Mouse (Mus musculus) CH12.LX (cell line): ENCODE data around the gene Stox2. TPM values are rescaled to one million over a fixed set of nuclear protein-coding genes. Genes with fewer than 3 reads are reported as not detected.
A peak's percentile ranks its signal among the peaks of the same experiment; 100 is the strongest.

Experiments
- DNase-seq: peaks from one replicate; pipeline ENCODE4 v3.0.0-alpha.2; 2013; ENCODE audit errors: extremely low read depth
- H3K27ac ChIP-seq: 2 replicates; pipeline ENCODE4 v1.5.1; 2012; ENCODE audit warnings: low read depth, mild to moderate bottlenecking, control low read depth, moderate library complexity; ENCODE audit not compliant: insufficient read depth
- H3K27me3 ChIP-seq: replicated peaks from 2 replicates; pipeline ENCODE3; 2012; ENCODE audit warnings: inconsistent platforms
- H3K36me3 ChIP-seq, 2 experiments: replicated peaks in 1 of 2; 2 replicates each; pipeline versions ENCODE3 to v1.6.1; 2012; ENCODE audit warnings: inconsistent platforms in 1 of 2, low read length in 1 of 2, mild to moderate bottlenecking in 1 of 2, mixed read lengths in 1 of 2, moderate library complexity in 1 of 2; ENCODE audit not compliant: control insufficient read depth in 1 of 2, insufficient read depth in 1 of 2
- H3K4me1 ChIP-seq, 2 experiments: 2 replicates each; pipeline ENCODE4 v1.6.1; 2012; ENCODE audit warnings: inconsistent platforms in 1 of 2, moderate library complexity in 1 of 2; ENCODE audit not compliant: insufficient read depth in 2 of 2, control insufficient read depth in 1 of 2
- H3K4me2 ChIP-seq: 2 replicates; pipeline ENCODE4 v1.6.1; 2012; ENCODE audit warnings: low read depth, mild to moderate bottlenecking, control low read depth; ENCODE audit not compliant: poor library complexity, insufficient read depth, severe bottlenecking
- H3K4me3 ChIP-seq, 3 experiments: fragments of 150-350 bp in 1 of 3; sonication (generic) in 1 of 3; replicated peaks in 1 of 3; 2 replicates each; pipeline versions ENCODE3 to v1.5.1; 2011 to 2012; ENCODE audit warnings: low read depth in 2 of 3, low read length in 2 of 3, mild to moderate bottlenecking in 2 of 3, moderate library complexity in 2 of 3, control low read depth in 1 of 3, improper control_type of control experiment in 1 of 3, inconsistent platforms in 1 of 3, mixed read lengths in 1 of 3; ENCODE audit not compliant: poor library complexity in 1 of 3
- H3K79me2 ChIP-seq: replicated peaks from 2 replicates; pipeline ENCODE4 v1.6.1; 2012; ENCODE audit warnings: mild to moderate bottlenecking, moderate library complexity; ENCODE audit not compliant: control insufficient read depth, poor library complexity, insufficient read depth, severe bottlenecking; ENCODE audit errors: extremely low read depth
- H3K9ac ChIP-seq: 2 replicates; pipeline ENCODE4 v1.6.1; 2012; ENCODE audit warnings: low read depth, mild to moderate bottlenecking, control low read depth, moderate library complexity; ENCODE audit not compliant: insufficient read depth
- H3K9me3 ChIP-seq: replicated peaks from 2 replicates; pipeline ENCODE3; 2012; ENCODE audit warnings: low read length, inconsistent platforms, mixed read lengths
- CTCF ChIP-seq, 2 experiments: IDR thresholded peaks in 1 of 2; conservative IDR thresholded peaks in 1 of 2; 2 replicates each; pipeline ENCODE4 v1.5.1; 2011 to 2012; ENCODE audit warnings: low read depth in 2 of 2, low read length in 2 of 2, improper control_type of control experiment in 1 of 2, inconsistent platforms in 1 of 2, mild to moderate bottlenecking in 1 of 2, moderate library complexity in 1 of 2
- ELF1 ChIP-seq: IDR thresholded peaks from 2 replicates; pipeline ENCODE4 v1.6.1; 2014; ENCODE audit warnings: low read depth, mild to moderate bottlenecking, inconsistent platforms, low read length, improper control_type of control experiment
- EP300 ChIP-seq: IDR thresholded peaks from 2 replicates; pipeline ENCODE4 v1.6.1; 2011; ENCODE audit warnings: low read length, improper control_type of control experiment
- IRF4 ChIP-seq: IDR thresholded peaks from 2 replicates; pipeline ENCODE4 v1.6.1; 2014; ENCODE audit warnings: low read depth, mild to moderate bottlenecking, inconsistent platforms, low read length, improper control_type of control experiment
- KAT2A ChIP-seq: IDR thresholded peaks from 2 replicates; pipeline ENCODE4 v1.6.1; 2012; ENCODE audit warnings: low read length, improper control_type of control experiment, inconsistent platforms; ENCODE audit not compliant: insufficient replicate concordance
- MXI1 ChIP-seq: IDR thresholded peaks from 2 replicates; pipeline ENCODE4 v1.6.1; 2011; ENCODE audit warnings: mild to moderate bottlenecking, low read depth, low read length, improper control_type of control experiment
- MYC ChIP-seq: IDR thresholded peaks from 2 replicates; pipeline ENCODE4 v1.6.1; 2011; ENCODE audit warnings: low read depth, mild to moderate bottlenecking, improper control_type of control experiment, low read length
- POLR2AphosphoS2 ChIP-seq: IDR thresholded peaks from 2 replicates; pipeline ENCODE4 v1.6.1; 2011; ENCODE audit warnings: low read depth, low read length, improper control_type of control experiment
- RAD21 ChIP-seq: IDR thresholded peaks from 2 replicates; pipeline ENCODE4 v1.6.1; 2011; ENCODE audit warnings: low read depth, mild to moderate bottlenecking, low read length, improper control_type of control experiment, moderate library complexity
- SMC3 ChIP-seq: IDR thresholded peaks from 2 replicates; pipeline ENCODE4 v1.6.1; 2011; ENCODE audit warnings: low read depth, low read length, improper control_type of control experiment
- TBP ChIP-seq: conservative IDR thresholded peaks from 2 replicates; pipeline ENCODE4 v1.6.1; 2011; ENCODE audit warnings: low read depth, low read length, improper control_type of control experiment
- TCF12 ChIP-seq: IDR thresholded peaks from 2 replicates; pipeline ENCODE4 v1.6.1; 2014; ENCODE audit warnings: low read depth, mild to moderate bottlenecking, inconsistent platforms, low read length, improper control_type of control experiment
- ZC3H11A ChIP-seq: IDR thresholded peaks from 2 replicates; pipeline ENCODE4 v1.6.1; 2012; ENCODE audit warnings: low read depth, mild to moderate bottlenecking, inconsistent platforms, low read length, improper control_type of control experiment
- ZMIZ1 ChIP-seq: IDR thresholded peaks from 2 replicates; pipeline ENCODE4 v1.6.1; 2012; ENCODE audit warnings: low read depth, mild to moderate bottlenecking, inconsistent platforms, low read length, improper control_type of control experiment
- dilution Hi-C: fragments of 300-500 bp; cut with MboI; formaldehyde crosslinking; loops from 2 replicates; pipeline ENCODE4 v1.14.3; 2020; ENCODE audit warnings: low sequenced_read_pairs; ENCODE audit not compliant: extremely low pct_unique_long_range_greater_than_20kb, extremely low pct_ligation_motif_present
- in situ Hi-C: fragments of 300-500 bp; cut with MboI; formaldehyde crosslinking; loops from 3 replicates; pipeline ENCODE4 v1.14.3; 2019; ENCODE audit warnings: low sequenced_read_pairs, low pct_ligation_motif_present, low pct_unique_long_range_greater_than_20kb, mixed read lengths
- polyA plus RNA-seq: library from polyadenylated mRNA; unstranded; fragments of >175 nt; gene quantifications from 2 replicates; pipeline ENCODE4 v1.2.1, GENCODE M21; 2012; ENCODE audit warnings: low read depth; ENCODE audit not compliant: insufficient read length
- total RNA-seq, 2 experiments: library from RNA; depleted of rRNA; stranded (reverse); fragments of 300-350 nt in 1 of 2; fragments of >200 nt in 1 of 2; gene quantifications; 2 replicates each; pipeline ENCODE4 v1.2.3; 2012 to 2014

Gene Stox2
- total and polyA plus RNA-seq, 3 experiments: 0.23 to 1.0 (median 0.42) TPM

- dilution Hi-C loops: no loop called here
- H3K36me3 ChIP-seq: no peaks in the 10 kb centered on the region
Observed at GRCm38 (mm10) chr8:47206640-47207237, 239.4 kb downstream of the Stox2 start.

GRCm38 (mm10) chr8:47205472-47205871 lies 240.7 kb downstream of the Stox2 start:
- no peak overlapping the region for H3K4me3 ChIP-seq
- H3K4me2 ChIP-seq: no peak overlapping the region
- H3K27ac ChIP-seq: no peak overlapping the region
- H3K4me1 ChIP-seq: peaks cover 0 to 3% of the 10 kb centered on the region in 2 experiments; a peak in 1 of 4 replicates
- H3K79me2 ChIP-seq: no peaks in the 10 kb centered on the region
- in situ Hi-C loops (no loop called here), dilution Hi-C loops (no loop called here)
- H3K36me3 ChIP-seq: no peaks in the 10 kb centered on the region
- H3K9me3 ChIP-seq: peaks cover 2% of the 10 kb centered on the region
- TF ChIP-seq KAT2A (no peak), SMC3 (peak; percentile 23; the same call in 1 of the 2 replicates), CTCF (conservative IDR thresholded peaks at IDR 0.05 in 1 of 2, IDR thresholded peaks at IDR 0.05 in 1 of 2; ENCODE audit: low read depth in 2 of 2, low read length in 2 of 2) (peak in 1 of 2 experiments; percentile 43; a peak in 2 of 4 replicates), RAD21 (peak; percentile 38)
- no peak overlapping the region for H3K9ac ChIP-seq
- no peaks in the 10 kb centered on the region for H3K27me3 ChIP-seq
- DNase-seq: no peak

More at GRCm38 (mm10) chr8:47206640-47207237, 239.4 kb downstream of the Stox2 start:
- no peak for TF ChIP-seq ZMIZ1
- TF ChIP-seq MYC: no peak
- no peak for TF ChIP-seq ELF1
- TF ChIP-seq POLR2AphosphoS2: no peak
- no peak for TF ChIP-seq TCF12
- TF ChIP-seq ZC3H11A: no peak
- TF ChIP-seq EP300: no peak
- TF ChIP-seq CTCF (conservative IDR thresholded peaks at IDR 0.05 in 1 of 2, IDR thresholded peaks at IDR 0.05 in 1 of 2; ENCODE audit: low read depth in 2 of 2, low read length in 2 of 2): no peak
- TF ChIP-seq MXI1: no peak
- TF ChIP-seq IRF4: no peak
- TF ChIP-seq KAT2A: no peak
- TF ChIP-seq TBP: no peak
- H3K27ac ChIP-seq: no peak overlapping the region
- peaks cover 0 to 3% of the 10 kb centered on the region in 2 experiments; a peak in 1 of 4 replicates for H3K4me1 ChIP-seq
- no peak overlapping the region for H3K9ac ChIP-seq
- H3K27me3 ChIP-seq: no peaks in the 10 kb centered on the region
- H3K4me3 ChIP-seq: no peak overlapping the region
- no peak for DNase-seq
- no peak overlapping the region for H3K4me2 ChIP-seq
- H3K79me2 ChIP-seq: no peaks in the 10 kb centered on the region
- peaks cover 2% of the 10 kb centered on the region for H3K9me3 ChIP-seq
- in situ Hi-C loops: no loop called here
